Mouse (Mus musculus): ENCODE data around the gene Olah.
A peak's percentile ranks its signal among the peaks of the same experiment; 100 is the strongest.
"Not testable (repeated sequence)": the region's sequence is repeated elsewhere in the genome, so short reads cannot be mapped to it uniquely, and the experiment has no call there.

The Olah gene

DNA sequence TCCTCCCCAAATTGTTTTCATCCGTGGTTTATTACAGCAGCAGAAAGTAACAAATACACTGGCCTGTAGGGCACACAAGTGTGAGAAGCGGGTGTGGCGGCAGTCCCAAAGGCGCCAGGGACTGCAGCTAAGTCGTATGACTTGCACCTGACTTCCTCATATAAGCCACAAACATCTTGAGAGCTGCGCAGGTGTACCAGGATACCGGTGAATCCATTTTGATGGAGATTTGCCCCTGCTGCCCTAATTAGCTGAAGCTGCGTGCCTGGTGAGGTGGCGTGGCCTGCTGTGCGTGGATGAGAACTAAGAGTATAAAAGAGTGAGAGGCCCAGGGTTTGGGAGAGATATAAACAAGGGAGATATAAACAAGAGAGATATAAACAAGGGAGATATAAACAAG, at the start of gene Olah:
TSS of gene Olah (minus strand) at position 101 of the 400 bp plus-strand sequence.
- not testable (repeated sequence) for DNase-seq (ENCODE audit: low spot score)

DNA sequence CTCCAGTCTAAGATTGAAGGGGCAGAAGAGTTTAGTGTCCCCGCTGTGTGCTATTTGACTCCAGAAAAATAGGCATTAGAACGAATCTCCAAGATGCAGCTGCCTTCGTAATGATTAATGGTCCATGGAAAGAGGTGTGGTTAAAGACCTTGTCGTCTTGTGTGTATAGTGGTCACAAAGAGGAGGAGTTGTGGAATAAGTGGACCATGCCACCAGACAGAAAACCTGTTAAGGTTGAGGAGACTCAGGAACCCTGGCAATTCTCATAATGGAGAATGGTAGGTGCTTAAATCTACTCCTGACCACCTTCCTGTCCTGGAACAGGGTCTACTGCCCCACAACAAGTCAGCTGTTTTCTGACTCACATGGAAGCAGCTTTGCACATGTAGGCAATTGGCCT, 49.0 kb upstream of the Olah start:
- DNase-seq (ENCODE audit: low spot score): no peak

DNA sequence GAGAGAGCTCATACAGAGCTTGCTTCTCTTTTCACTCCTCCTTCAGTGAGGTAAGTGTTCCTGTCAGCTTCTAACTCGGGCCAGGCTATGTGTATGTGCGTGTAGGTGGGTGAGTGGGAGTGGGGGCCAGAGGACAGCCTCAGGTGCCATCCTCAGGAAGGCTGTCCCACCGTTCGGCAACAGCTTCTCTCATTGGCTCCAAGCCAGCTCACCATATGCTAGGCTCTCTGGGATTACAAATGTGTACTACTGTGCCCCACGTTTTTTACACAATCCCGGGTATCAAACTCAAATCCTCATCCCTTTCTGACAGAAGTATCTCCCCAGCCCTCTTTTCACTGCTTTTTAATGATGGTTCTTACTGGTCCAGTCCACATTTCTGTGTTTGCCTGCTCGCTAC, 47.2 kb upstream of the Olah start:
- DNase-seq (ENCODE audit: low spot score): no peak

DNA sequence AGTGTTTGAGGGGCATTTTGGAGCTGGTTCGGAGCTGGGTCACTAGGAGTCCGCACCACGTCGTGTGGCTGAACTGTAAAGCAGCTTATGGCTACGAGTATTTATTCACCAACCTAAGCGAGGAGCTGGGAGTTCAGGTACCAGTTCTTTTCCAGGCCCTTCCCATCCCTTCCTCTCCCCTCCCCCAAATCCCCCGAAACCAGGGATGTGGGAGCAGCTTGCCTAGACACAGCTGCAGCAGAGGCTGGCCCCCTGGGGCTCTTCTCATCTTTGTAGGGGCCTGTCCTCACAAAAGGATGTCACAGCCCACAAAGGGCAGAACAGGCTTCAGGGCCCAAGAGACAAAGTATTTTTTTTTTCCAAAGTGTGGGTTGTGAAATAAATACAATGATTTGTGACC, 40.9 kb upstream of the Olah start:
- no peak for DNase-seq (ENCODE audit: low spot score)

DNA sequence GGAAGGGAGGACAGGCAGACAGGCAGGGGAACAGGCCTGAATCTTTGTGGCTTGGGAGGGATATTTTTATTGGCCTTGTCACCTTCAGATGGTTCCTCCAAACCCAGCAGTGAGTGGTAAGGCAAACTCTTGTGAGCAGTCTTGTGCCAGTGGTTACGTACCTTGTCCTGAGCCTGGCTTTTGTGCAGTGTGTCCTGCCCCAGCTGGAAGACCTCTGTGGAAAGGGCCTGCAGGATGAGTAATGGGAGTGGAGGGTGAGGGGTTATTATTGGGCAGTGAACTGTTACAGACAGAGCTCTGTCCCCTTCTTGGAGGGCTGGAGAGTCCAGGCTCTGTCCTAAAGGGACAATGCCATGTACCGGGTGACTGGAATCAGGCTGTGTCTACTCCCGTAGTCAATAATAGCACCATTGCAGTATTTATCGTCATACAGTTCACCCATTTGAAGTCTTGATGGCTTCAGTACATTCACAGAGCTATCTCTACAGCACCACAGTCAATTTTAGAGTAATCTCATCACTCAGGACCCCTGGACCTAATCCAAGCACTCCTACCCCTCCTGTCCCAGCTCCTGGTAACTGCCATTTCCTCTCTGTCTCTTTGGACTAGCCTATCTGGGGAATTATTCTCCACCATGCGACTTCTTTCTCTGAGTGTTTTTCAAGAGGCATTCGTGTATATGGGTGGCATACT, 38.5 kb upstream of the Olah start:
- no peak for DNase-seq (ENCODE audit: low spot score)

DNA sequence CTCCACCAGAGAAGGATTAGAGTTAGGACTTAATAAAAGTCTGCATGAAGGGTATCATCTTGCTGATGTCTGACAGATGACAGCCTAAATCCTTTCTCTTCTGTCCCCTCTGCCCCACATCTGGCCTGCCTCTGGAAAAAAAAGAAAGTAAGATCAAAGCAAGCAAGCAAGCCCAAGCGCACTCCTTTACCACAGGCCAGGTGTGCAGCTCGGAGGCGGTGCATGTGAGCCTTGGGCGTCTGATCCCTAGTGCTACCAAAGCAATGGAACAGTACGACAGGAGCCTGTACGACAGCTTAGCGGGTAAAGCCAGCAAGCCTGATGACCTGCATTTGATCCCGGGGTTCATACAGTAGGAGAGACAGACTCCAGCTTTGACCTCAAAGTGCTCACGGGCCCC, 33.9 kb upstream of the Olah start:
- DNase-seq (ENCODE audit: low spot score): no peak

DNA sequence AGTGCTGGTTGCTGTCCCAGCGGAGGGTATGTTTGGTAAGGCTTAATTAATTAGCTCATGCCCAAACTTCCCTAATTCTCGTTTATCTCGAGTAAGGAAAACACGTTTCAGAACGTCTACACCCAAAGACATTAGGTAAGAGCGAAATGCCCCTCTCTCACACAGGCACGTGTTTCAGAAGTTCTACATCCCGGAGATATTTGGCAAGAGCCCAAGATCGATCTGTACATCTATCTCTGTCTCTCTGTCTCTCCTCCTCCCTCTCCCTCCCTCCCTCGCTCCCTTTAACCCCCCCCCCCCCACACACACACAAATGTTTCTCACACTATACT, 27.5 kb upstream of the Olah start:
- no peak for DNase-seq (ENCODE audit: low spot score)

DNA sequence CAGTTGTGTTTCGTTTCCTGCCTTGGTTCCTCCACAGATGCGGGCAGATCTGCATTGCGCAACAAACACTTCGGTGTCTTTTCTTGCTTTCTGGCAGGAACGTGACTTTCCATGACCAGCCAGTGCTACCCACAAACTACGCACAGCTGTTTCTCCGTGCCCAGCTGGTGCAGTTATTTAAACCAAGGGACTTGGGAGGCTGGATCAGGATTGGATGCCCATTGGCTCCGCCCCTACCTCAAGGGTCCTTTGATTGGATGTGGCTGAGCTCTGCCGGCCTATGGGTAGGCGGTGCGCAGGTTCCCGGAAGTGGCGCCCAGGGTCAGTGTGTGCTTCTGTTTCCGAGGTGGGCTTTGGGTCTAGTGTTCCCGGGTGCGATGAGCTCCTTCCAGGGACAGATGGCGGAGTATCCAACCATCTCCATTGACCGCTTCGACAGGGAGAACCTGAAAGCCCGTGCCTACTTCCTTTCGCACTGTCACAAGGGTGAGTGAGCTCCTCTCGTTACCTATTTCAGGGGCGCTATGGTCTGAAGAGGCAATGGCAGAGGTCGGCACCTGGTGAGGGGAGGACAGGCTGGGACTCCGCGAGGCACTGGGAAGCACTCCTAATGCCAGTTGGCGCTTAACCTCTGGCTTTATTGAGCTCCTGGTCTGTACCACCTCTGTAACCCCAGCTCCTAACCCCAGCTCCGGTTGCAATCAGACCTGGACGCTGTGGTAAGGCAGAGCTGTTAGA, 27.0 kb upstream of the Olah start, which contains the start of gene Dclre1c:
TSS of gene Dclre1c (plus strand) at position 291 of the 738 bp plus-strand sequence.
- DNase-seq (ENCODE audit: low spot score): peak; percentile 88

DNA sequence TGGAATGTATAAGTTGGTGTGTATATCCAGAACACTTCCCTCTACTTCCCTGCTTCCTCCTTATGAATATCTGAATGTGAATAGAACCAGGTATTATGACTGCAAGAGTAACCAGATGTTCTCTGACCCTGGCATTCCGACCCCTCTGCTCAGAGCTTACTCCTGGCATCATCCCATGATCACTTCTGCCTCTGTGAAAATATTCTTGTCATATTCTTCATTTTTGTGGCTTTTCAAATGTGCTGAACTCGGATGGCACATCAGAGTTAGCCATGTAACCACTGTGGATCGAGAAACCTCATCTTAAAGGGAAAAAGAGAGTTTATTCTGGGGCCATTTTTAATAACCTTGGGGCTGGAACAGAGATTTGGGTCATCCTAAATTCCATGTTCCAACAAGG, 25.5 kb upstream of the Olah start, which contains the start of gene Meig1:
TSS of gene Meig1 (minus strand) at position 101 of the 400 bp plus-strand sequence.
- no peak for DNase-seq (ENCODE audit: low spot score)

DNA sequence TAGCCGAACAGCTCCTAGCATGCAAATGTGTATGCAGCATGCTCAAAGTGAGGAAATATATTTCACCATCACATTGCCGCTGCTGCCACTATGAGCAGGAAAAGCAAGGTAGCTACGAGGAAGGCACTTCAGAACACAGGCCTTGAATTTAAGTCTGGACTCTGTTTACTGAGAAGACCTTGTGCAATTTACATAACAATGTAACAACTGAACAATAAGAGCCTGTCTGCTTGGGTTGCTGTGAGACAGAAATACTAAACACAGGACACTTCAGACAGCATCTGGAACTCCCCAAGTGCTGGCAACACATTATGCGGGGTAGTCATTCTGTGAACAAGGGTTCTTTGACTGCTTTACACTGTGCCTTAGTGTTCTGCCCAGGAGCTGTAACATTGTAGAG, 23.1 kb upstream of the Olah start:
- no peak for DNase-seq (ENCODE audit: low spot score)

DNA sequence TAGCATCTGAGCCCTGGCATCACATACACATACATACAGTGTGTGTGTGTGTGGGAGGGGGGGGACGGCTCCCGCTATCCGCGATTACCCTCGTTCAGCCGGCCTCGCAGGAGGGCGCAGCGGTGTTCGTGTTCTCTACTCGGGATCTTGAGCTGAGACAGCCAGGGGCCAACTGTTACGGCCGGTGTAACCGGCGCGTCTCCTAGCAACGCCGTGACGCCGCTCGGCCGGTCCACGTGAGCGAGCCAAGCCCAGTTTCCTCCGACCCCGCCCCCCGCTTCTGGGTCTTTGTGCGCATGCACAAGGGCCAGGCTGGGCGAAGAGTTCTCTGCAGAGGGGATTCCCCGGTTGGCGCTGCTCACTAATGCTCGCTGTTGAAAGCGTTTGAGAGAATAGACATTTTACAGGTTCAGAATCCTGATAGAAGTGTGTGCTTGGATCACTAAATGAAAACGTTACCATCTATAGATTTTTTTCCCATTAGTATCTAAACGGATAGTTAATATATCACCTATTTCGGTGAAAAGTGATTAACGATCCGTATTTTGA, 21.9 kb upstream of the Olah start:
- DNase-seq (ENCODE audit: low spot score): peak; percentile 97

DNA sequence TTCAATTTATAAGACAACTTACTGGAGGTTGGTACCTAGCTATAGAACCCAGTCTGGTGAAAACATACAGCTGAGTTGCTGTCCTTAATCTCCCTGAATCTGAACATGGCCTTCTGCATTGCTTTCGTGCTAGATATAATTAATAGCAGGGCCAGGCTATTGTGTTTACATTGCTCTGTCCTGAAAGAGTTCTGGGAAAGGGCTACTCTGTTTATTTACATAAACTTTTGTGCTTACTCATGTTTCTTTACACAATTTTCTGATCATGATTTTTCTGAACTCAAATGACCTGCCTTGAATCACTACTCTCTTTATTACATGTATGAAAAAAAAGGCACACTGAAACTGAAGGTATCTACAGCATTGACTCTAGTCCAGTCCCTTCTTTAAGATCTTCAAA, 18.7 kb upstream of the Olah start:
- DNase-seq (ENCODE audit: low spot score): no peak

DNA sequence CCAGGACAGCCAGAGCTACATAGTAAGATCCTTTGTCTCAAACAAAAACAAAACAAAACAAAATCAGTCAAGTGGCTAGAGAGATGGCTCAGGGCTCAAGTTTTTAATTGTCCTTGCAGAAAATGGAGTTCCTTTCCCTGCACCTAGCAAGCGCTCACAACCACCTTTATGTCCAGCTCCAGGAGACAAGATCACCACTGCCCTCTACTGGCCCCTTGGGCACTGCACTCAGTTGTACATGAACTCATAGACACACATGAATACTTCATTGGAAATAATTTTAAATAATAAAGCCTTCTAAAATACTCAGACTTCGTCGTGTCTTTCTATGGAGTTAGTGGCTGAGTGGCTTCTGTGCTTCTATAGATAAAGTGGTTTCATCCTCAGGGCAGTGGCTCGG, 17.2 kb upstream of the Olah start:
- peak; percentile 66 for DNase-seq (ENCODE audit: low spot score)

DNA sequence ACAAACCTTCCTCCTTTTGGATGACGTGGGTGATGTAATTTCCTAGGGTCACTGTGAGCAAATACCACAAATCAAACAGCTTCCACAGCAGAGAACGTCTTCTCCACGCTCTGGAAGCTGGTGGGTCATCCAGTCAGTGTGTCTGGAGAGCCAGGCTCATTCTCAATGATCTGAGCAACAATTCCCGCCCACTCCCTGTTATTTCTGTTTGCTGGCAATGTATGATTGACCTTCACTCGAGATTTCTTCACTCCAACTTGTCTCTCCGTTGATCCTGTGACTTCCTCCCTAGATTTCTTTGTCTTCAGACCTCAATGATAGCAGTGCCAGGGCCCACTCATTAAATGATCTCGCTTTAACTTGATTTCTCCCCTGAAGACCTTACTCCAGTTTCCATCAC, 10.7 kb upstream of the Olah start:
- no peak for DNase-seq (ENCODE audit: low spot score)

DNA sequence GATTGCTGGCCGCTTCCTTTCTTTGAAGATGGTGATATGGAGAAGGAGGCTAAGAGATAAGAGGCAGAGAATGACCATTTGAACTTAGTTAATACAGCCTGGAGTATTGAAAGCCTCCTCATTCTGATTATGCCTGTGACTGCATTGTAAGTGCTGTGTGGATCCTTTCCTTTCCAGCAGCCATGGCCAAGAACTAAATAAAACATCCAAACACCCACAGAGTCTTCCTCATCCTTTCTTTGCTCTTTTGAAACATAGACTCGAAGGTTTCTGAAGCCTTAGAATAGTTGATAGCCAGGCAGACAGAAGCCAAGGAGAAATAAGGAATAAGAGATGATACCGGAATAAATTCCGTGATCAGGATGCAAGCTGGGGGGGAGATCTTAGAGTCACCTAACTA, 9.0 kb upstream of the Olah start:
- DNase-seq (ENCODE audit: low spot score): no peak

DNA sequence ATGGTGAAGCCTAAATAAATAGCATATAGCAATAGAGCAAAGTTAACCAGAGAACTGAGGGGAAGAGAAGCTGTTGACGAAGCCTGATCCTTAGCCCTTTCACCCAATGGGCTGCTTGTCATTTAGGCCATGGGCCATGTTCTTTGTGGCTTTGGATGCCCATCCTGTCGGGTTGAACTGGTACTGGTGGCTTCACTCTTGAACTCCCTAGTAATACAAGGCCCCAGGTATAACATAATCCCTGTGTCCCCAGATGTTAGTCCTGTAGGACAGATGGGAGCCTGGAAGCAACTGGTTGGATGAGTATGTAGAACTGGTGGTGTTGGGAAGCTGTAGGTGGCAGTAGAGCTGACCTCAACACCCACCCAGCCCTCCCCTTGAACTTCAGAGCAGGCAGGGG, 5.1 kb downstream of the Olah start:
- no peak for DNase-seq (ENCODE audit: low spot score)

DNA sequence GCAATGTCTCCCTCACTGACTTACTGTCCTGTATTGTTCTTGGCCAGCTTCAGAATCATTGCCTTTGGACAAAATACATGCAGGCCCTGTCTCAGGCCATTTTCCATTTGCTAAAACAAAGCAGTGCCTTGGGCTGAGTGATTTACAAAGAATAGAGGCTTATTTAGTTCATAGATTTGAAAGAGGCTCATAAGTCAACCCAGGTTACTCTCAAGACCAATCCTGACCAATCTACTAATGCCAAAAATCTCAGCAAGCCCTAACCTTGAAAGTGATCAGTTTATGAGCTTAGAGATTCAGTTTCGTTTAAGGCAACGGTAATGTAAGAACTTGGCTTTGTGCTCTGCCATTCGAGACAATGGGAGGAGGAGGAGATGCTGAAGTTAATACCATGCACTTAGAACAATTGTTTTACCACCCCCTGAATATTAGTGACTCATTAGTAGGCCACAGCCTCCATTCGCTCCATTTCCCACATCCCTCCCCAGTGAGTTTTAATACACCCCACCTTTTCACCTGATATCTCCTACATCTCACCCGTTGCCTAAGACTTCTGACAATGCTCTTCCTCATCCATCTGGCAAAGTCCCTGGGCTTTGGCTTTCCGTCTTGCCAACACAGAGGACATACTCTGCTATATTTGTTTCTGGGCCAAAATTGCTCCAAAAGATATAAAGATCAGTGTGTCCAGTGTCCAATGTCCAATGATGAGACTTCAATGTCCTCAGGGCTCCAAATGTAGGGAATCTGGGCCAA, 9.7 kb downstream of the Olah start:
- DNase-seq (ENCODE audit: low spot score): no peak

DNA sequence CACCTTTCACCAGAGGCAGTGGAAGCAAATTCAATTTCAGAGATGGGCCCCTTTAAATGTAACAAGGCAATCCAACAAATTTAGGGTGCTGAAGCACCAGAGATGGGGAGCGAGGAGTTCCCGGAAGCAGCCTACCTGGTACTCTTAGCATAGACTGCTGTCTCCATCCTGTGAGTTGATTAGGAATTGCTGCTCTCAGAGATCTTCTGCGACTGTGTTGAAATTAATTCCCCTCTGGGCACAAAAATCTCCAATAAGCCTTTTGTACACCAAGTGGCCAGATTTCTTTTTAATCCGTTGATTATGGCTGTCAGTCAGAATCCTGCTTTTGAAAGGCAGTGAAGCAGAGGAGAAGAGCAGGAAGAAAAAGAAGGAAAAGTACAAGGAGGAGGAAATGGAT, 31.9 kb downstream of the Olah start:
- no peak for DNase-seq (ENCODE audit: low spot score)

DNA sequence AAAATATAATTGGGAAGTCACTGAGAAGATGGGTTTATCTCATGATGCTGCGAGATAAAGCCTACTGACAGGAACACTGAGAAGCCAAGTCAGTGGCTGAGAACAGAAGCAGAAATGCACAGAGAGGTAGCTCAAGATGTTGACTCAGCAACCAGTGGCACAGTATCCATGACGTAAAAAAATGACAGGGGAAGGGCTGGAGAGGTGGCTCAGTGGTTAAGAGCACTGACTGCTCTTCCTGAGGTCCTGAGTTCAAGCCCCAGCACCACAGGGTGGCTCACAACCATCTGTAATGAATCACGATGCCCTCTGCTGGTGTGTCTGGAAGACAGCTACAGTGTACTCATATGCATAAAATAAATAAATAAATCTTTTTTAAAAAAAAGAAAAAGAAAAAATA, 35.9 kb downstream of the Olah start:
- no peak for DNase-seq (ENCODE audit: low spot score)

DNA sequence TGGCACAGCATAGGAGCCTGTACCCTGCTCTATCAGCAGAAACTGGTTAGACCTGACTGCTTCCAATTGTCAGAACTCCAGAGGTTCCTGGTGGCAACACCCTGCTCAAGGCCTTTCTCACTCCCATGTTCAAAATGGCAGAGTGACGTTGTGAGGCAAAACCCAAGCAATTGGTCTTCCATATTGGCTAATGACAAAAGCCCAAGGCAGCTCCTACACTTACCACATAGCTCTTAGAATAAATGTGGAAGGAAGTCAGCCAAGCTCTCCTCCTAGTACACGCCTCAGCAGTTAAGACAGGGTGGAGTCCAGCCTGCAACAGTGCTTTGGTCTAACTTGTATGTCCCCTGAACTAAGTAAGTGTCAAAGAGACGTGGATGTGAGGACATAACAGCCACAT, 39.1 kb downstream of the Olah start:
- no peak for DNase-seq (ENCODE audit: low spot score)

DNA sequence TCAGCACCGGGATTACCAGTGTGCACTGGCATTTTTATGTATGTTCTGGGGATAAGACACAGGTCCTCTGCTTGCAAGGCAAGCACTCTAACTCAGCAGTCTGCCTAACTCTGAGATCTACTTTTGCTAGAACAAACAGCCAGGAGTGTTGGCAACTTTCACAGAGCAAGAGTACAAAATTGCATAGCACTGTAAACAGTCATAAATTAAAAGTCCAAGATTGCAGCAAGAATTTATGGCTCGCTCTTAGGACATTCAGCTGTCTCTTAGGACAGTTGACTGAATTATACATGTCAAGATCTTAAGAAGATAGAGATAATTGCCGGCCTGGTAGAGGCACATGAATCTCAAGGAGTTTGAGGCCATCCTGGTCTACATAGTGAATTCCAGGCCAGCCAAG, 40.7 kb downstream of the Olah start:
- DNase-seq (ENCODE audit: low spot score): no peak

DNA sequence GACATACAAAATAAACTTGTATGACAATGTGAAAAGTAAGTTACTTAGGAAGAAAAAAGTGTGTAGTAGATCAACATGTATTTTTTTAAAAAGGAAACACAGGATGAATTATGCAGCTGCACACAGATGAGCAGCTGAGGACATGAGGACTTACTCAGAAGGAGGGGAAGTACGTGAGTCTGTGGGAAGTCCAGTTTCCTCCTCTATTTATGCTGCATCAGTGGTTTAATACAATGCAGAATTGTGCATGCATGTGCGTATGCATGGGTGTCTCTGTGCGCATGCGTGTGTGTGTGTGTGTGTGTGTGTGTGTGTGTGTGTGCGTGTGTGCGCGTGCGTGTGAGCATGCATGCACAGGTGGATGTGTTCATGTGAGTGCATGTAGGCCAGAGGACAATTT, 41.2 kb downstream of the Olah start:
- no peak for DNase-seq (ENCODE audit: low spot score)

DNA sequence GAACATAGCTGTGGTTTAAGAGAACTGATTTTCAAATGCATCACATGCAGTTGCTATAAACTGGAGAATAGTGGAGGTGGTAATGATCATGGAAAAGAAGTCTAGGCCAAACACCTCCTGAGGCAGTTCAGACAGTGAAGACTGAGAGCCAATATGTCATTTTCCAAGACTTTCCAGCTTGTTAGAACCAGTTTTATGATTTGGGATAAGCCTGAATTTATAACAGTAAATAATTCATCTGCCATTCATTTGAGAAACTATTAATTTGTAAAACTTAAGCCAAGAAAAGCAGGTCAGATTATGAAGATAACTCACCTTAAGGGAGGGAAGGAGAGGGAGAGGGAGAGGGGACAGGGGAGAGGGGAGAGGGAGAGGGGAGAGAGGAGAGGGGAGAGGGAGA, 43.9 kb downstream of the Olah start:
- DNase-seq (ENCODE audit: low spot score): no peak
